Mouse (Mus musculus) frontal cortex, postnatal 10 days (tissue): ENCODE results near the gene Emb.

Experiments used
- DNase-seq, 2 experiments: peaks; one replicate each; pipeline ENCODE4 v3.0.0; 2022; ENCODE audit warnings: low spot score in 2 of 2, mixed read lengths in 1 of 2

Gene Emb

GRCm38 (mm10) chr13:117220501-117221321 is 12.4 kb downstream of the Emb start, which contains the start of gene Gm17509:
Gm17509 (minus strand) TSS chr13:117221075.
- peak; percentile 22 to 50 for DNase-seq

GRCm38 (mm10) chr13:117223125-117223524 is 14.8 kb downstream of the Emb start:
- no peak for DNase-seq

GRCm38 (mm10) chr13:117224901-117225300 is 16.6 kb downstream of the Emb start:
- no peak for DNase-seq

- DNase-seq: no peak
Observed at GRCm38 (mm10) chr13:117225561-117225960, 17.2 kb downstream of the Emb start.

- DNase-seq: no peak
Observed at GRCm38 (mm10) chr13:117230371-117231110, 22.2 kb downstream of the Emb start.

- DNase-seq: no peak
Observed at GRCm38 (mm10) chr13:117233808-117234207, 25.5 kb downstream of the Emb start.

GRCm38 (mm10) chr13:117234486-117234885 is 26.1 kb downstream of the Emb start:
- DNase-seq: no peak

GRCm38 (mm10) chr13:117235530-117236212 is 27.3 kb downstream of the Emb start:
- DNase-seq: no peak

- no peak for DNase-seq
Observed at GRCm38 (mm10) chr13:117237111-117237510, 28.8 kb downstream of the Emb start.

- no peak for DNase-seq
Observed at GRCm38 (mm10) chr13:117242063-117242462, 33.7 kb downstream of the Emb start.

GRCm38 (mm10) chr13:117242621-117243020 is 34.3 kb downstream of the Emb start:
- DNase-seq: no peak

GRCm38 (mm10) chr13:117260704-117261103 is 52.4 kb downstream of the Emb start:
- no peak for DNase-seq

GRCm38 (mm10) chr13:117266156-117266555 is 57.8 kb downstream of the Emb start:
- no peak for DNase-seq

- DNase-seq: no peak
Observed at GRCm38 (mm10) chr13:117267963-117268362, 59.6 kb downstream of the Emb start.

- DNase-seq: no peak
Observed at GRCm38 (mm10) chr13:117284036-117284435, 75.7 kb downstream of the Emb start.

GRCm38 (mm10) chr13:117286939-117287338 is 78.6 kb downstream of the Emb start:
- DNase-seq: no peak

- no peak for DNase-seq
Observed at GRCm38 (mm10) chr13:117287400-117287799, 79.1 kb downstream of the Emb start.

GRCm38 (mm10) chr13:117289494-117290270 is 81.3 kb downstream of the Emb start:
- DNase-seq: peak; percentile 11 to 58

GRCm38 (mm10) chr13:117311446-117312225 is 103.3 kb downstream of the Emb start:
- peak; percentile 16 to 74 for DNase-seq
